Mouse (Mus musculus) spleen, adult 2 months (tissue): ENCODE data around the gene Cbr4. TPM values are rescaled to one million over a fixed set of nuclear protein-coding genes. Genes with fewer than 3 reads are reported as not detected.

Experiments used
- DNase-seq, 2 experiments: peaks; one replicate each; pipeline versions ENCODE4 v3.0.0 to v3.0.0-alpha.2; 2012 to 2021; ENCODE audit warnings: low spot score in 2 of 2, low read depth in 1 of 2
- H3K27ac ChIP-seq: fragments of 200-500 bp; 2 replicates; pipeline ENCODE4 v1.5.1; 2012; ENCODE audit warnings: low read length, inconsistent platforms; ENCODE audit not compliant: insufficient read depth
- H3K27me3 ChIP-seq: fragments of 200-500 bp; 2 replicates; pipeline ENCODE4 v1.6.1; 2012; ENCODE audit warnings: mild to moderate bottlenecking, moderate library complexity, low read length, inconsistent platforms; ENCODE audit not compliant: control insufficient read depth, insufficient read depth
- H3K36me3 ChIP-seq: fragments of 200-500 bp; 2 replicates; pipeline ENCODE4 v1.6.1; 2012; ENCODE audit warnings: mild to moderate bottlenecking, low read length, inconsistent platforms; ENCODE audit not compliant: control insufficient read depth, insufficient read depth
- H3K4me1 ChIP-seq: fragments of 200-500 bp; 2 replicates; pipeline ENCODE4 v1.6.1; 2011; ENCODE audit warnings: inconsistent platforms; ENCODE audit not compliant: control insufficient read depth, insufficient read depth, insufficient read length
- H3K4me3 ChIP-seq: fragments of 200-500 bp; 2 replicates; pipeline ENCODE4 v1.5.1; 2011; ENCODE audit warnings: mild to moderate bottlenecking, inconsistent platforms; ENCODE audit not compliant: insufficient read depth, insufficient read length; ENCODE audit errors: extremely low read depth
- CTCF ChIP-seq: fragments of 200-500 bp; IDR thresholded peaks from 2 replicates; pipeline ENCODE4 v1.5.1; 2011; ENCODE audit warnings: mild to moderate bottlenecking, inconsistent platforms; ENCODE audit not compliant: insufficient read depth, insufficient read length, insufficient replicate concordance; ENCODE audit errors: extremely low read depth
- POLR2A ChIP-seq: fragments of 200-500 bp; IDR thresholded peaks from 2 replicates; pipeline ENCODE4 v1.6.1; 2011; ENCODE audit warnings: low read depth, low read length, inconsistent platforms
- WGBS: fragments of 180-500 bp; shearing (Covaris S2); methylation state at CpG from one replicate; pipeline ENCODE4 v1.1.7; 2018; 5-methylcytosine and 5-hydroxymethylcytosine counted together
- polyA plus RNA-seq: library from polyadenylated mRNA; depleted of rRNA; stranded (reverse); fragments of >200 nt; gene quantifications from 2 replicates; pipeline ENCODE4 v1.2.3, GENCODE M21; 2012

Cbr4 gene
- polyA plus RNA-seq, 1 experiment: 1.7 TPM

GRCm38 (mm10) chr8:61486923-61487529, 508 bp upstream of the Cbr4 start:
- 97% methylated on average over 2 of the region's 2 CpGs for WGBS
- H3K36me3 ChIP-seq: no peaks in the 10 kb centered on the region; the same call in 1 of the 2 replicates
- H3K27ac ChIP-seq: no peak overlapping the region
- no peaks in the 10 kb centered on the region for H3K4me1 ChIP-seq
- no peaks in the 10 kb centered on the region for H3K27me3 ChIP-seq
- TF ChIP-seq CTCF (no peak), POLR2A (no peak)
- H3K4me3 ChIP-seq: no peak overlapping the region
- DNase-seq: no peak

- H3K4me1 ChIP-seq: no peaks in the 10 kb centered on the region
- no peak for TF ChIP-seq POLR2A
- no peak for TF ChIP-seq CTCF
- no peaks in the 10 kb centered on the region for H3K27me3 ChIP-seq
- peaks cover 2% of the 10 kb centered on the region; the same call in 1 of the 2 replicates for H3K36me3 ChIP-seq
- H3K4me3 ChIP-seq: no peak overlapping the region
- no peak for DNase-seq
- H3K27ac ChIP-seq: no peak overlapping the region
- WGBS: 95% methylated on average over 8 of the region's 8 CpGs
Observed at GRCm38 (mm10) chr8:61488631-61489030, 1.1 kb downstream of the Cbr4 start.

- H3K36me3 ChIP-seq: peaks cover 5% of the 10 kb centered on the region
- 97% methylated on average over 4 of the region's 4 CpGs for WGBS
- no peak for TF ChIP-seq POLR2A
- no peak for TF ChIP-seq CTCF
- no peak overlapping the region for H3K27ac ChIP-seq
- H3K4me3 ChIP-seq: no peak overlapping the region
- no peak for DNase-seq
- H3K27me3 ChIP-seq: no peaks in the 10 kb centered on the region
- H3K4me1 ChIP-seq: no peaks in the 10 kb centered on the region
Observed at GRCm38 (mm10) chr8:61497110-61497509, 9.6 kb downstream of the Cbr4 start.

- Histone ChIP-seq H3K4me3 (no peak overlapping the region), H3K36me3 (peaks cover 8% of the 10 kb centered on the region), H3K4me1 (no peaks in the 10 kb centered on the region), H3K27me3 (no peaks in the 10 kb centered on the region), H3K27ac (no peak overlapping the region)
- TF ChIP-seq POLR2A (no peak), CTCF (no peak)
- no peak for DNase-seq
- WGBS: 90% methylated on average over 4 of the region's 4 CpGs
Observed at GRCm38 (mm10) chr8:61499035-61499434, 11.5 kb downstream of the Cbr4 start.

- Histone ChIP-seq H3K4me3 (no peak overlapping the region), H3K4me1 (no peaks in the 10 kb centered on the region), H3K36me3 (peaks cover 5% of the 10 kb centered on the region), H3K27me3 (no peaks in the 10 kb centered on the region), H3K27ac (no peak overlapping the region)
- 82% methylated on average over 3 of the region's 3 CpGs for WGBS
- DNase-seq: no peak
- TF ChIP-seq CTCF (no peak), POLR2A (no peak)
Observed at GRCm38 (mm10) chr8:61500914-61501313, 13.4 kb downstream of the Cbr4 start.

- DNase-seq: no peak
- no peak for TF ChIP-seq CTCF
- no peak for TF ChIP-seq POLR2A
Observed at GRCm38 (mm10) chr8:61502277-61502676, 14.7 kb downstream of the Cbr4 start.

GRCm38 (mm10) chr8:61515110-61515930, 27.8 kb downstream of the Cbr4 start:
- DNase-seq: no peak
- Histone ChIP-seq H3K4me3 (no peak overlapping the region), H3K4me1 (no peaks in the 10 kb centered on the region), H3K27me3 (no peaks in the 10 kb centered on the region), H3K36me3 (no peaks in the 10 kb centered on the region), H3K27ac (no peak overlapping the region)
- TF ChIP-seq CTCF (no peak), POLR2A (no peak)
- WGBS: 93% methylated on average over 24 of the region's 24 CpGs

More at GRCm38 (mm10) chr8:61502277-61502676, 14.7 kb downstream of the Cbr4 start:
- no peaks in the 10 kb centered on the region for H3K27me3 ChIP-seq
- H3K27ac ChIP-seq: no peak overlapping the region
- no peaks in the 10 kb centered on the region for H3K4me1 ChIP-seq
- peaks cover 5% of the 10 kb centered on the region for H3K36me3 ChIP-seq
- no peak overlapping the region for H3K4me3 ChIP-seq
